Mouse (Mus musculus) kidney, adult 2 months (tissue): ENCODE data around the gene Ciita. TPM values are rescaled to one million over a fixed set of nuclear protein-coding genes. Genes with fewer than 3 reads are reported as not detected.
A peak's percentile ranks its signal among the peaks of the same experiment; 100 is the strongest.

ENCODE experiments used
- DNase-seq: peaks from one replicate; pipeline ENCODE4 v3.0.0; 2021
- H3K27ac ChIP-seq: fragments of 200-500 bp; 2 replicates; pipeline ENCODE4 v1.5.1; 2012; ENCODE audit warnings: low read depth, low read length, control low read depth, inconsistent platforms; ENCODE audit not compliant: insufficient read depth
- H3K27me3 ChIP-seq: fragments of 200-500 bp; replicated peaks from 2 replicates; pipeline ENCODE4 v1.6.1; 2012; ENCODE audit warnings: mild to moderate bottlenecking, moderate library complexity, low read length, inconsistent platforms; ENCODE audit not compliant: control insufficient read depth, insufficient read depth
- H3K36me3 ChIP-seq: fragments of 200-500 bp; 2 replicates; pipeline ENCODE4 v1.6.1; 2012; ENCODE audit warnings: mild to moderate bottlenecking, moderate library complexity, low read length, inconsistent platforms; ENCODE audit not compliant: control insufficient read depth, insufficient read depth
- H3K4me1 ChIP-seq: fragments of 200-500 bp; 2 replicates; pipeline ENCODE4 v1.6.1; 2011; ENCODE audit warnings: low read length; ENCODE audit not compliant: control insufficient read depth, insufficient read depth
- H3K4me3 ChIP-seq: fragments of 200-500 bp; 2 replicates; pipeline ENCODE4 v1.5.1; 2011; ENCODE audit warnings: mild to moderate bottlenecking, low read depth, low read length, control low read depth; ENCODE audit not compliant: insufficient read depth
- CTCF ChIP-seq: fragments of 200-500 bp; conservative IDR thresholded peaks from 2 replicates; pipeline ENCODE4 v1.5.1; 2011; ENCODE audit warnings: low read depth, mild to moderate bottlenecking, control low read depth, low read length, moderate library complexity, mixed read lengths; ENCODE audit not compliant: insufficient read depth, insufficient read length
- POLR2A ChIP-seq: fragments of 200-500 bp; IDR thresholded peaks from one replicate; pipeline ENCODE4 v1.6.1; 2011; ENCODE audit warnings: low read depth, low read length, control low read depth
- WGBS: fragments of 180-500 bp; shearing (Covaris S2); methylation state at CpG from one replicate; pipeline ENCODE4 v1.1.7; 2018; 5-methylcytosine and 5-hydroxymethylcytosine counted together
- polyA plus RNA-seq: library from polyadenylated mRNA; depleted of rRNA; stranded (reverse); fragments of >200 nt; gene quantifications from 2 replicates; pipeline ENCODE4 v1.2.3, GENCODE M21; 2012; rRNA removed

Ciita gene
- polyA plus RNA-seq, 1 experiment = 5.3 TPM

GRCm38 (mm10) chr16:10569809-10570395 lies 90.0 kb downstream of the Ciita start:
- H3K4me3 ChIP-seq = no peak overlapping the region
- TF ChIP-seq POLR2A (no peak), CTCF (no peak)
- WGBS = 62% methylated on average over 5 of the region's 5 CpGs
- no peaks in the 10 kb centered on the region for H3K27me3 ChIP-seq
- no peaks in the 10 kb centered on the region; the same call in 1 of the 2 replicates for H3K36me3 ChIP-seq
- no peak for DNase-seq
- H3K4me1 ChIP-seq = no peaks in the 10 kb centered on the region
- no peak overlapping the region for H3K27ac ChIP-seq

DNA sequence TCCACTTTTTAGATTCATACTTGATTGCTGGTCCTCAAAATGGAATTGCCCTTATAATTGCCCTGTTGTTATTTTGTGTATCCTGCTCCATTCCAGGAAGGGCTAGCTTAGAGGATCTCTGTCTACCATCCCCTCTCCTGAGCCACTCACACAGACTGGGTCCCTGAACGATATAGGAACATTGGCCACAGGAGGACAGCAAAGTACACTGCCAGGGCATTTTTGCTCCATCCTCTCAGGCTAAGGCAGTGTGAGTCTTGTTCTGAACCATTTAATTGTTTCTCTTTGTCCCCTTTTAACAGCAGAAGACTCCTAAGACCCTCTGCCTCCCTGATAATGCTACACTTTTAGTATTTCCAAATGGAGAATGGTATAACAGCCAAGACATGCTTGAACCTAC lies 90.8 kb downstream of the Ciita start:
- no peak overlapping the region for H3K27ac ChIP-seq
- TF ChIP-seq CTCF (no peak), POLR2A (no peak)
- no peaks in the 10 kb centered on the region for H3K4me1 ChIP-seq
- peak; percentile 58 for DNase-seq
- WGBS = 70% methylated on average over 1 of the region's 1 CpGs
- H3K36me3 ChIP-seq = no peaks in the 10 kb centered on the region; the same call in 1 of the 2 replicates
- no peaks in the 10 kb centered on the region for H3K27me3 ChIP-seq
- H3K4me3 ChIP-seq = no peak overlapping the region

GRCm38 (mm10) chr16:10571820-10572219 lies 92.0 kb downstream of the Ciita start:
- peak; percentile 43 for TF ChIP-seq CTCF
- TF ChIP-seq POLR2A = no peak
- no peaks in the 10 kb centered on the region for H3K4me1 ChIP-seq
- no peak for DNase-seq
- no peak overlapping the region for H3K4me3 ChIP-seq
- H3K36me3 ChIP-seq = no peaks in the 10 kb centered on the region; the same call in 1 of the 2 replicates
- H3K27me3 ChIP-seq = no peaks in the 10 kb centered on the region
- WGBS = 57% methylated on average over 2 of the region's 2 CpGs
- H3K27ac ChIP-seq = no peak overlapping the region

- DNase-seq = no peak
- peaks cover 3% of the 10 kb centered on the region for H3K36me3 ChIP-seq
- H3K27me3 ChIP-seq = no peaks in the 10 kb centered on the region
- WGBS = 68% methylated on average over 2 of the region's 2 CpGs
- no peaks in the 10 kb centered on the region for H3K4me1 ChIP-seq
- H3K27ac ChIP-seq = no peak overlapping the region
- TF ChIP-seq POLR2A = no peak
- TF ChIP-seq CTCF = no peak
- no peak overlapping the region for H3K4me3 ChIP-seq
Measured at GRCm38 (mm10) chr16:10574936-10575335, 95.1 kb downstream of the Ciita start.

DNA sequence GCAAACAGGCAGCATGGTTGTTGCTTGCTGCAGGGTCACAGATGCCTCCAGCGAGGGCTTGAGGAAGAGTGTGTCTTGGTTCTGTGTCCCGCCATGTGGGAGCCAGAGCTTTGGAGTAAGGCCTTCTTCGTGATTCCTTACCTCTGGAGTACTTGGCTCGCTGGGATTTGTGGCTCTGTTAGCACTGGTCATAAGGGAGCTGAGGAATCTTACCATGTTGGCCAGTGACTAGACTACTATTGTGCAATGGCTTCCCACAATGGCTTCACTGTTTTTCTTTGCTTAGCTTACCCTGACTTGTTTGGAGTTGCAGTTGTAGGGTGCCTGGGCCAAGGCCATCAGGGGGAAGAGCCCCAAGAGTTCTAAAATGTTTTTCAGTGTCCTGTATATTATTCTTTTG lies 96.1 kb downstream of the Ciita start:
- Histone ChIP-seq H3K4me1 (no peaks in the 10 kb centered on the region), H3K27ac (no peak overlapping the region), H3K27me3 (no peaks in the 10 kb centered on the region), H3K36me3 (peaks cover 5% of the 10 kb centered on the region), H3K4me3 (no peak overlapping the region)
- WGBS = 94% methylated on average over 4 of the region's 4 CpGs
- no peak for TF ChIP-seq CTCF
- no peak for TF ChIP-seq POLR2A
- no peak for DNase-seq

DNA sequence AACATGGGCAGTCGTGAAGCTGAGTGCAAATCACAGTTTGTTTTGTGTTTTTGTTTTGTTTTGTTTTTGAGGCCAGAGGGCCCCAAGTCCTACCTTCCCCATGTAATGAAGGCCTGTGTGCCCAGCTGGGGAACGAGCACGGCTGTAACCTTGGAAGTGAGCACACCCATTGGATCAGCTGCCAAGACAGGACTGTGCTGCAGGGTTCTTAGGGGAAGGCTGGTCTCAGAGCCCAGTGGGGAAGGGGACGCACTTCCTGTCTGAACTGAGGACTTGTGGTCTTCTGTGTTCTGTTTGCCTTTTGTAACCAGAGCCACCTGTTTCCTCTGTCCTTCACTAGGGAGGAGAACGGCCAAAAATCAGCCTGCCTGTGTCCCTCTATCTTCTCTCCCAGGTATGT lies 97.7 kb downstream of the Ciita start:
- Histone ChIP-seq H3K4me1 (no peaks in the 10 kb centered on the region), H3K4me3 (no peak overlapping the region), H3K36me3 (peaks cover 7% of the 10 kb centered on the region), H3K27ac (no peak overlapping the region), H3K27me3 (no peaks in the 10 kb centered on the region)
- WGBS = 80% methylated on average over 5 of the region's 5 CpGs
- no peak for DNase-seq
- no peak for TF ChIP-seq POLR2A
- no peak for TF ChIP-seq CTCF

Other genes with a start within 250 kb of the Ciita start
- gene Emp2, start 166.1 kb upstream of the Ciita start, polyA plus RNA-seq = 22.3 and 23.3 TPM in 2 replicates
- gene Tekt5, start 84.6 kb upstream of the Ciita start, polyA plus RNA-seq = 0.64 and 0.77 TPM in 2 replicates
- gene Nubp1, start 68.1 kb upstream of the Ciita start, polyA plus RNA-seq = 28.1 and 30.5 TPM in 2 replicates
- 0.75 and 0.84 TPM in 2 replicates for gene Tvp23a, start 32.7 kb upstream of the Ciita start, polyA plus RNA-seq
- gene Dexi, start 63.0 kb downstream of the Ciita start, polyA plus RNA-seq = 40.0 and 41.0 TPM in 2 replicates
- 15.7 and 16.8 TPM in 2 replicates for gene Clec16a, start 65.3 kb downstream of the Ciita start, polyA plus RNA-seq